Mouse (Mus musculus): ENCODE measurements at regions not wholly inside any gene's neighbourhood (a gene's known extent, or its start where the extent isn't known, plus 50 kb on each side); places are given as distances from the start of the nearest gene placed in this dataset.
A peak's percentile ranks its signal among the peaks of the same experiment; 100 is the strongest.

DNA sequence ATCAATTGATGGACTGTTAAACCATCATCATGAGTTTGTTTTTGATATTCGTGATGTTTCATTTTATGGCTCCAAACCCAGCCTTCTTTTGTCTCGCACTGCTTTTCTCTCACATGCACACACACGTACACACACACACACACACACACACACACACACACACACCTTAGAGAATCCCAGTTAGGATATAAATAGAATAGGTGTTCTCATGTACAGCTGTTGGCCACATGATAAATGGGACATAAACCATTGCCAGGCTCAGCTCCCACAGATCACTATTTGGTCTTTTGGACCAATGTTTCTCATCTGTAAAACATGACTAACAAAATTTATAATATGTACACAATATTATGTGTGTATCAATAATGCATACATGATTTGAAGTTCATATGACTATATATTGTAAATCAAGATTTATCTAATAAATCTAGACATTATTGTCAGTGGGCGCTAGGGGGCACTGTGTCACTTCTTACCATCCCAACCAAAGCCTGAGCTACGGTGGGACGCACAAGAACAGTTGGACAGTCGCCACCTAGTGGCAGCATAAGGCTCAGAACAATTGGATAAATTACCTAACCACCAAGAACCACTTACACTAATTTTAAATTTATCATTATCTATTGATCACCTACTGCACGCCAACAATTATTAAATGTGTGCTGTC lies 151.9 kb upstream of the Rag2 start:
- WGBS = 32% methylated on average over 8 of the region's 8 CpGs
- no peak overlapping the region for H3K4me3 ChIP-seq (ENCODE audit: control insufficient read depth, insufficient read depth, low read length)
- H3K36me3 ChIP-seq (ENCODE audit: control insufficient read depth, insufficient read depth, low read length) = no peaks in the 10 kb centered on the region
- no peaks in the 10 kb centered on the region for H3K4me1 ChIP-seq (replicated peaks; ENCODE audit: control insufficient read depth, insufficient read depth, low read length)
- H3K27ac ChIP-seq (ENCODE audit: control insufficient read depth, insufficient read depth, low read length) = no peak overlapping the region
- TF ChIP-seq CTCF (IDR thresholded peaks at IDR 0.05; ENCODE audit: borderline replicate concordance, control insufficient read depth, extremely low read depth, insufficient read depth, low read length, poor library complexity) = peak; percentile 74; the same call in 1 of the 2 replicates
- TF ChIP-seq POLR2A (IDR thresholded peaks at IDR 0.05; ENCODE audit: control insufficient read depth, extremely low read depth, insufficient read depth, low read length, poor library complexity) = no peak
- peak; percentile 90 for DNase-seq
- H3K27me3 ChIP-seq (ENCODE audit: control insufficient read depth, insufficient read depth, low read length) = no peaks in the 10 kb centered on the region

DNA sequence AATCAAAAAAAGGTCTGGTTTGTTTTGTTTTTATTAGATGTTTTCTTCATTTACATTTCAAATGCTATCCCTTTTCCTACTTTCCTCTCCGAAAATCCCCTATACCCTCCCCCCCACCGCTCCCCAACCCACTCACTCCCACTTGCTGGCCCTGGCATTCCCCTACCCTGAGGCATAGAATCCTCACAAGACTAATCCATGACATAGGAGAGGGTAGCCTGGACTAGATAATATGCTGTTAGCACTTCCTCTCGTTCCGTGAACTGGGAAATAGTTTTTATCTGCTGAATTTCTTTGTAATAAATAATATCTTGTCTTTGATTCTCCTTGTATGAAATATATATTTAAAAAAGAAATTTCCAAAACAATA lies 151.4 kb upstream of the Rag2 start:
- H3K4me3 ChIP-seq (ENCODE audit: control insufficient read depth, insufficient read depth, low read length) = no peak overlapping the region
- no peaks in the 10 kb centered on the region for H3K27me3 ChIP-seq (ENCODE audit: control insufficient read depth, insufficient read depth, low read length)
- no peak for TF ChIP-seq POLR2A (IDR thresholded peaks at IDR 0.05; ENCODE audit: control insufficient read depth, extremely low read depth, insufficient read depth, low read length, poor library complexity)
- TF ChIP-seq CTCF (IDR thresholded peaks at IDR 0.05; ENCODE audit: borderline replicate concordance, control insufficient read depth, extremely low read depth, insufficient read depth, low read length, poor library complexity) = no peak
- H3K4me1 ChIP-seq (replicated peaks; ENCODE audit: control insufficient read depth, insufficient read depth, low read length) = no peaks in the 10 kb centered on the region
- H3K27ac ChIP-seq (ENCODE audit: control insufficient read depth, insufficient read depth, low read length) = no peak overlapping the region
- 89% methylated on average over 4 of the region's 4 CpGs for WGBS
- DNase-seq = no peak
- H3K36me3 ChIP-seq (ENCODE audit: control insufficient read depth, insufficient read depth, low read length) = no peaks in the 10 kb centered on the region

DNA sequence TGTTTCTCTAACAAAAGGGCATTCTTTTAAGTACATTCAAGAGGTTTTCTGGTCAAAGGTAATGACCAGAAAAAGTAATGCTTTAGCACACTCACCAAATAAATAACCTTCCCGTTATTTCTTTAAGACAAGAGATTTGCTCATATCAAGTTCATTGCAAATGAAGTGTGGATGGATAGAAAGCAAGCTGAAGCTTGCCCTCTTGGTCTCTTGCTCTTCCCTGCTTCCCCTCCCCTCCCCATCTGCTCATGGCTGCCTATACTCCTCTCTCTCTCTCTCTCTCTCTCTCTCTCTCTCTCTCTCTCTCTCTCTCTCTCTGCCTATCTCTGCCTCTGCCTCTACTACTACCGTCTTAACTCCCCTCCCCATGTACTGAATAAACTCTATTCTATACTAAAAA lies 147.7 kb upstream of the Rag2 start:
- H3K36me3 ChIP-seq (ENCODE audit: control insufficient read depth, insufficient read depth, low read length) = no peaks in the 10 kb centered on the region
- H3K4me3 ChIP-seq (ENCODE audit: control insufficient read depth, insufficient read depth, low read length) = no peak overlapping the region
- H3K4me1 ChIP-seq (replicated peaks; ENCODE audit: control insufficient read depth, insufficient read depth, low read length) = no peaks in the 10 kb centered on the region
- TF ChIP-seq POLR2A (IDR thresholded peaks at IDR 0.05; ENCODE audit: control insufficient read depth, extremely low read depth, insufficient read depth, low read length, poor library complexity) (no peak), CTCF (IDR thresholded peaks at IDR 0.05; ENCODE audit: borderline replicate concordance, control insufficient read depth, extremely low read depth, insufficient read depth, low read length, poor library complexity) (no peak)
- no peaks in the 10 kb centered on the region for H3K27me3 ChIP-seq (ENCODE audit: control insufficient read depth, insufficient read depth, low read length)
- H3K27ac ChIP-seq (ENCODE audit: control insufficient read depth, insufficient read depth, low read length) = no peak overlapping the region
- 87% methylated on average over 2 of the region's 2 CpGs for WGBS
- no peak for DNase-seq

DNA sequence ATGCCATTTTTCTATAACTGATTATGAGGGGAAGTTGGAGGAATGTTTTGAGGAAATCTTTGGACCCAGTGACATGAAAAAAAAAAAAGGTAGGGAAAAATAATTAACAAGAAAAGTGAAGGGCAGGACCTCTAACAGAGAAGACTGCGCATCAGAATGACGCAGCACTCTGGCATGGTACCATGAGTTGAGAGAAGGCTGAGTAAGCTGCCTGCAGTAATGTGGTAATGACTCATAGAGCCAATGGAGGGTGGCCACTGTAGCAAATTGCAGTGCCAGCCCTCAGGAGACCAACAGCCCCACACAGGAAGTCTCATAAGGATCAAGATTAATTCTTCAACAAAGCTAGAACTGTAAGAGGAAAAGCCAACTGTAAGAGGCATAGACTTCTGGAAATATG lies 134.3 kb upstream of the Rag2 start:
- no peak overlapping the region for H3K4me3 ChIP-seq (ENCODE audit: control insufficient read depth, insufficient read depth, low read length)
- WGBS = 95% methylated on average over 2 of the region's 2 CpGs
- no peak overlapping the region for H3K27ac ChIP-seq (ENCODE audit: control insufficient read depth, insufficient read depth, low read length)
- TF ChIP-seq CTCF (IDR thresholded peaks at IDR 0.05; ENCODE audit: borderline replicate concordance, control insufficient read depth, extremely low read depth, insufficient read depth, low read length, poor library complexity) (no peak), POLR2A (IDR thresholded peaks at IDR 0.05; ENCODE audit: control insufficient read depth, extremely low read depth, insufficient read depth, low read length, poor library complexity) (no peak)
- H3K4me1 ChIP-seq (replicated peaks; ENCODE audit: control insufficient read depth, insufficient read depth, low read length) = no peaks in the 10 kb centered on the region; the same call in 1 of the 2 replicates
- H3K27me3 ChIP-seq (ENCODE audit: control insufficient read depth, insufficient read depth, low read length) = no peaks in the 10 kb centered on the region
- no peak for DNase-seq
- no peaks in the 10 kb centered on the region for H3K36me3 ChIP-seq (ENCODE audit: control insufficient read depth, insufficient read depth, low read length)

DNA sequence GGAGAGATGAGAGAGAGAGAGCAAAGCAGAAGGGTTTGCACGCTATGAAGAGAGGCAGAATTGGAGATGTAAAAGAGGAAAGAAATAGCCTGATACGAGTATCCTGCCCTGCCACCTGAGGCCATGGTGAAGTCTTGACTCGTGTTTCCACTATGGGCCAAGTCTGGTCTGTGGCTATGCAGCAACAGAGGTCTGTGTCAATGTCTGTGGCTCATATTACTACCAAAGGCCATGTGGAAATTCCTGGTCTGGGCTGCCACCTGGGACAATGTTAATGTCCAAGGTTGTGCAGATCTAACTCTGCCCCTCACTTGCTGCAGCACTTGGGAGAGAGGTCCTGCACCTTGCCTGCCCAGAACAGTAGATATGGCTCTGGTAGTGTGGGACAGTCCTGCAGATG lies 132.8 kb upstream of the Rag2 start:
- TF ChIP-seq POLR2A (IDR thresholded peaks at IDR 0.05; ENCODE audit: control insufficient read depth, extremely low read depth, insufficient read depth, low read length, poor library complexity) (no peak), CTCF (IDR thresholded peaks at IDR 0.05; ENCODE audit: borderline replicate concordance, control insufficient read depth, extremely low read depth, insufficient read depth, low read length, poor library complexity) (no peak)
- 90% methylated on average over 3 of the region's 3 CpGs for WGBS
- no peaks in the 10 kb centered on the region for H3K27me3 ChIP-seq (ENCODE audit: control insufficient read depth, insufficient read depth, low read length)
- H3K4me3 ChIP-seq (ENCODE audit: control insufficient read depth, insufficient read depth, low read length) = no peak overlapping the region
- H3K4me1 ChIP-seq (replicated peaks; ENCODE audit: control insufficient read depth, insufficient read depth, low read length) = no peaks in the 10 kb centered on the region; the same call in 1 of the 2 replicates
- DNase-seq = no peak
- H3K27ac ChIP-seq (ENCODE audit: control insufficient read depth, insufficient read depth, low read length) = no peak overlapping the region
- no peaks in the 10 kb centered on the region for H3K36me3 ChIP-seq (ENCODE audit: control insufficient read depth, insufficient read depth, low read length)

DNA sequence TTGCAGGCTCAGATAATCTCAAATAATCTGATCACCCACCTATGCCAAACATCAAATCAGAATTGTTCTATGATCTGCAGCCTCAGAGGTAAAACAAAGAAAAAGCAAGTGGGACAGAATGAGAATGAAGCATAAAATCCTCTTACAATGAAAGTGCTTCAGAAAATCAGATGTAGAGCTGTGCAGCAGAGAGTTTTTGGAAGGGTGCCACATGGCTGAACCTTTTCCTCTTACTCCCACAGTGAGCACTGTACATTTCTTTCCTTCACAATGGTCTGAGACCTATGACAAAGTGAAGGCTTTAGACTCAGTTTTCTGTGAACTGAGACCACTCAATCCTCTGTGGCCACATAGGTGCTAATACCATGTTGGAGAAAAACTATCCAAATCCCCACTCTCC lies 116.4 kb upstream of the Rag2 start:
- Histone ChIP-seq H3K4me3 (ENCODE audit: control insufficient read depth, insufficient read depth, low read length) (no peak overlapping the region), H3K27ac (ENCODE audit: control insufficient read depth, insufficient read depth, low read length) (no peak overlapping the region), H3K27me3 (ENCODE audit: control insufficient read depth, insufficient read depth, low read length) (no peaks in the 10 kb centered on the region), H3K4me1 (replicated peaks; ENCODE audit: control insufficient read depth, insufficient read depth, low read length) (no peaks in the 10 kb centered on the region), H3K36me3 (ENCODE audit: control insufficient read depth, insufficient read depth, low read length) (no peaks in the 10 kb centered on the region)
- DNase-seq = no peak
- TF ChIP-seq POLR2A (IDR thresholded peaks at IDR 0.05; ENCODE audit: control insufficient read depth, extremely low read depth, insufficient read depth, low read length, poor library complexity) (no peak), CTCF (IDR thresholded peaks at IDR 0.05; ENCODE audit: borderline replicate concordance, control insufficient read depth, extremely low read depth, insufficient read depth, low read length, poor library complexity) (no peak)
